Mouse (Mus musculus) embryonic fibroblast, embryonic 13.5 days (primary cell): Measurements from ENCODE around the gene Cdk17.

Source experiments
- CTCF ChIP-seq: IDR thresholded peaks from 2 replicates; pipeline ENCODE4 v1.5.1; 2011; ENCODE audit warnings: mild to moderate bottlenecking, control low read depth, low read length, moderate library complexity, borderline replicate concordance; ENCODE audit not compliant: insufficient read depth
- POLR2A ChIP-seq: IDR thresholded peaks from 2 replicates; pipeline ENCODE4 v1.6.1; 2011; ENCODE audit warnings: low read depth, mild to moderate bottlenecking, control low read depth, low read length, moderate library complexity

GRCm38 (mm10) chr10:93301831-93302230 lies 141.2 kb downstream of the Cdk17 start:
- TF ChIP-seq CTCF (no peak), POLR2A (no peak)
